Mouse (Mus musculus) left cerebral cortex, postnatal 36 days (tissue): ENCODE measurements around the gene Proser2. TPM values are rescaled to one million over a fixed set of nuclear protein-coding genes. Genes with fewer than 3 reads are reported as not detected.

Source experiments
- DNase-seq, 2 experiments: peaks; one replicate each; pipeline ENCODE4 v3.0.0; 2021 to 2022; ENCODE audit warnings: low spot score in 2 of 2, mixed read lengths in 1 of 2
- intact Hi-C: fragments of 180-260 bp; cut with DNase I; formaldehyde crosslinking; loops from one replicate; pipeline ENCODE4 v1.15.1; 2025
- total RNA-seq, 2 experiments: library from RNA; stranded (reverse); gene quantifications; 2 replicates each; pipeline ENCODE4 v1.2.3; 2021

The Proser2 gene
- total RNA-seq, 2 experiments from 2014 or later: 3.1 to 3.4 TPM

- intact Hi-C loops: no loop called here
- no peak for DNase-seq
Measured at GRCm38 (mm10) chr2:6081108-6081507, 48.9 kb downstream of the Proser2 start.

DNA sequence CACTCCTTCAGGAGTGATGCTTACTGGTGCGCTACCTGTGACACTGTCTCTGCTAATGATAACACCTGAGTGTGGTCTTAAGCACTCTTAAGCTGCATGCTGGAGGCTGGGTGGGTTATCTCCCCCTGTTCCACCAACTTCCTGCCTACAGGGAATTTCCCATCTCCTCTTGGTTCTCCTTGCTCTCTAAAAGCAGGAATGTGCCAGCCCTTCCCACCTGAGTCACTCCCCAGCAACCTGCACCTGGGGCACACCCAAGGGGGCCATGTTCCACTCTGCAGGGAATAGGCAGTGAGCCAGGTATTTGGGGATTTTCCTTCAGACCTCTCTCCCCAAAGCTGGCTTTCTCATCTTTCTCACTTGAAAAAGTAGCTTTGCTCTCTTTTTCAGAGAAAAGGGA, 50.0 kb downstream of the Proser2 start:
- intact Hi-C loops: no loop called here

GRCm38 (mm10) chr2:6075530-6075896, 54.5 kb downstream of the Proser2 start:
- intact Hi-C loops: no loop called here

More for the DNA sequence above, 50.0 kb downstream of the Proser2 start:
- DNase-seq: no peak

DNA sequence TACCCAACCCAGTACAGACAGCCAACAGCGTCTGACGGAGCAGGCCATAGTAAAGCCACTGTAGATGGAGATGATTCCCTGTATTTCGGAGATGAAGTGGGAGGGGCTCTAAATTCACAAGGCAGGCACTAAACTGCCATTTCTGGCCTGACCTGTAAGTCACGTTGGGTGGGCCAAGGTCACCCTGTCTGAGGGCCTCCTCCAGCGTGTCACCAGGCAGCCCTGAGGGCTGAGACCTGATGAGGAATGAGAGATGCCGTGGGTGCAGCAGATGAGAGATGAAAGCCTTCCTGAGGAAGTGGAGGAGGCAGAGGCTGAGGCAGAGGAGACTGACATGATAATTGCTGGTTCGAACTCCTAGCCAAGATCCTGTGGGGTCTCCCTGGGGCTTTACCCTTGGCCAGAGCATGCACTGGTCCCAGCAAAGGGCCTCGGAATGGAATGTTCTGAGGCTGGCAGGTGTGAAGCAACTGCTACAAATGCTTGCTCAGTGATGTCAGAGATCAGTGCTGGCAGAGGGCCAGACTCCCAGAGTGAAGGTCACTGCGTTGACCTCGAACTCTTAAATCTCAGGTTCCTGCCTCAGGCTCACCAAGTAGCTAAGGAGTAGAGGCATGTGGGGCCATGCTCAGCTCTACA, 55.0 kb downstream of the Proser2 start:
- intact Hi-C loops: no loop called here
- no peak for DNase-seq

More at GRCm38 (mm10) chr2:6075530-6075896, 54.5 kb downstream of the Proser2 start:
- DNase-seq: no peak

DNA sequence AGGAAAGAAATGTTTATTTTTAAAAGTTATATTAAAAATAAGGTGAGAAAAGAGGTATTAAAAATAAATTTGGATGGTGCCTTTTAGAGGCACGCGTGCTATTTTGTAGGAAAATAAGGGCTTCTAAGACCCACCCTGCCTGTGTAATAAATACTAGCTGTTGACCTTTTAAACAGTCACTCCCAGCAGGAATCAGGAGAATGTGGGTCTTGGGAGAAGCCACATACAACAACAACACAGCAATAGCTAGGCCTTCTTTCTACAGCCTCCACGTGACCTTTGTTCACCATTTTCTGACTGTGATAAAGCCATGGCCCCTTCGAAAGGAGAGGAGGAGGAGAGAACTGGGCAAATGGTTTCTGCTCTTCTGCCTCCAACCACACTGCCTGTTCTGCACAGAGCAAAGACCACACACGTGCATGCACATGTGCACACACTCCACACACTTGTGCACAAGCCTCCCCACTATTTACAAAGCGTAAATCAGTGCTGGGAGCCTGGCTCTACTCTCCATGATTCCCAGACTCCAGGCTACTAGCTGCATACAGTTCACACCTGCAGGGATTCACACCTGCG, 57.2 kb downstream of the Proser2 start:
- intact Hi-C loops: no loop called here
- DNase-seq: no peak

- intact Hi-C loops: no loop called here
- no peak for DNase-seq
Measured at GRCm38 (mm10) chr2:6071598-6072440, 58.2 kb downstream of the Proser2 start.

GRCm38 (mm10) chr2:6070925-6071324, 59.1 kb downstream of the Proser2 start:
- intact Hi-C loops: no loop called here
- no peak for DNase-seq

DNA sequence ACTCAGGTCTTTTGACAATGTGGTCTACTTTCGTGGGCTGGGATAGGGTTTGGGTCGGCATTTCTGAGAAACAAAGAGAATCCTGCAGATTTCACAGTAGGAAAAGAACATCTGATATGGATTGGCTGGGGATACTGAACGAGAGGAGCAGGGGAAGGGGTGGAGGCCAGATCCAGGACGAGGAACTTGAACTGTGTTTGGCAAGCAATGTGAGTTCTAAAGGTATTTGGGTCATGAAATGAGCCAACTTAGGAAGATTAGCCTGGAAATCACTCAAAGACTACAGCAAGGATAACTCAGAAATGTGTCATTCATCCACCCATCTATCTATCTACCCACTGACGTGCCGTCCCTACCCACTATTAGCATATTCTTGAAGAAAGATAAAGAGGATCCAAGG, 62.7 kb downstream of the Proser2 start:
- DNase-seq: no peak
- intact Hi-C loops: no loop called here

GRCm38 (mm10) chr2:6060071-6060804, 69.8 kb downstream of the Proser2 start:
- intact Hi-C loops: no loop called here
- DNase-seq: no peak

- intact Hi-C loops: no loop called here
- no peak for DNase-seq
Measured at GRCm38 (mm10) chr2:6059291-6059690, 70.7 kb downstream of the Proser2 start.

DNA sequence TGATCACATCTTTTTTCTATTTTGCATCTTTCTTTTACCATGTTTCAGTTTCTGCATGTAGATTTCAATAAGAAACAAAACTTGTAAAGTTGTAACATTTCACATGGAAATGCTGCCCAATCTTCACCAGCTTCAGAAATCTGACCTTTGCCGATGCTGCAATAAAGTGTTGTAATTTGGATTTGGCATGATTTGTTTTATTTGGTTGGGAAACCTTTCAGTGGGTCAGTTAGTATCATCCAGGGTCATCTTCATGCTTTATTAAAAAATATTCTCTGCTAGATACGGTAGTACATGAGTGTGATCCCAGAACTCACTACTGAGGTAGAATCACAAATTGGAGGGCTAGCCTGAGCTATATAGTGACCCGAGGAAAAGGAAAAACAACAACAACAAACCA, 73.5 kb downstream of the Proser2 start:
- no peak for DNase-seq
- intact Hi-C loops: no loop called here

DNA sequence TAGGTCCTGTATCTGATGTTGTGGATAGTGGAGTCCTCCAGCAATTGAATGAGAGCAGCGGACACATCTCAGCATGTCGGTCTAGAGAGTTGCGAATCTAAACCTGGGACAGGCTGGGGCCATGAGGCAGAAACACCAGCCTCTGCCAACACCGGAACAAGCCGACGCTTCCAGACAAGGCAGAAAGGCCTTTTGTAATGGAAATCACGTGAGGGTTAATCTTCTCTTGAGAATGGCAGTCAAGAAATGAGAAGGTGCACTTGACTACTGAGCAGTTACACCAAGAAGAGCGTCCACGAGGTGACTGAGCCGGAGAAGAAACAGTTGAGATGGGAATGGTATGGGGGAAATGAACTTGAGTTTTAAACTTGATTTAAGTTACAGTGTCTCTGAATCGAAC, 74.5 kb downstream of the Proser2 start:
- intact Hi-C loops: no loop called here
- DNase-seq: no peak

DNA sequence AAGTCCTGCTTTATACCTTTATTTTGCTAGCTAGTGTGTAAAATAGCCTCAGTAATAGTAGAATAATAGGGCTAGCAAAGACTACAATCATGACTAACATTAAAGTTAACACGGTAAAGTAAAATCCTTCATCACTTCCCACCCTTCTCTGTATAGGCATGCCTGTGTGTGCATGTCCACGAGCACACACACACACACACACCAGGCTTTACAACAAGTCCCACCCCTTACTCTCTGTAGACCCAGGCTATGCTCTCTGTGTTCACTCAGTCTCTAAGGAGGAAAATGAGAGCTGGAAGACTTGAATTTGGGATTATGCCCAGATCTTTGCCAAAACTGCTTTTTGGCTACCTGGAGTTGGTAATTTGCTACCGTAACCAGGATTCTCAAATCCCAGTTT, 81.0 kb downstream of the Proser2 start:
- intact Hi-C loops: no loop called here
- no peak for DNase-seq

DNA sequence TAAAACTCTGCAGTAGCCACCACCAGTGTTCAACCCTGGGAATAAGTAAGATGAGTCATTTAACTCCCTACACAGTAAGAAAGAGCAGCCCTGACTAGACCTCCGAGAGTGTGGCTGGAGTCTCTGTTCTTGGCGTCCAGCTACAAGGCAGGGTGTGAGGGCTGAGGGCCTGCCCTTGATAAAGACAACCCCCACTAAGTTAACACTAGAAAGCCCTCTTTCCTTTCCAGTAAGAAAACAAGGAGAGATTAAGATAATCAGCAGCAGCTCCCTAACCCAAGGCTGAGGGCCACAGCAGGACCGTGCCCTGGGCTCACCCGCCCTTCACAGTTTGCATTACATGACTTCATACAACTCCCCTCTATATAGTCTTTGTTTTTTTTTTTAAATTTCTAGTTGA, 81.4 kb downstream of the Proser2 start:
- intact Hi-C loops: no loop called here

More for the DNA sequence above, 81.4 kb downstream of the Proser2 start:
- DNase-seq: no peak

Other genes with a start within 250 kb of the Proser2 start
- gene Sec61a2, start 234.8 kb downstream of the Proser2 start, total RNA-seq: 100 to 1,000 TPM in 1 of 2 experiments, 10 to 100 TPM in 1; 71.9 to 116 TPM
- 10 to 100 TPM in 1 of 2 experiments, 1 to 10 TPM in 1; 9.0 to 11.0 TPM for gene Dhtkd1, start 187.4 kb downstream of the Proser2 start, total RNA-seq
- gene Upf2, start 178.7 kb downstream of the Proser2 start, total RNA-seq: 10 to 100 TPM; 30.1 to 41.9 TPM
- under 1 TPM; 0.89 to 0.97 TPM for gene Echdc3, start 82.8 kb upstream of the Proser2 start, total RNA-seq
- gene Usp6nl, start 192.5 kb upstream of the Proser2 start, total RNA-seq: 10 to 100 TPM; 20.0 to 20.4 TPM